Mouse (Mus musculus) forebrain, embryonic 14.5 days (tissue): ENCODE measurements at regions not wholly inside any gene's neighbourhood (a gene's known extent, or its start where the extent isn't known, plus 50 kb on each side); places are given as distances from the start of the nearest gene placed in this dataset.

Source experiments
- ATAC-seq: fragments of 200-750 bp; cut with Nextera tagmentation; 2 replicates; pipeline ENCODE4 v1.8.0; 2017; ENCODE audit warnings: mild to moderate bottlenecking, moderate library complexity
- DNase-seq: peaks from one replicate; pipeline ENCODE4 v3.0.0-alpha.2; 2015; ENCODE audit warnings: low spot score
- H3K27ac ChIP-seq: fragments of 300-500 bp; sonication (generic); 2 replicates; pipeline ENCODE4 v1.5.1; 2014; ENCODE audit warnings: low read depth, mild to moderate bottlenecking, control low read depth, low read length, moderate library complexity
- H3K27me3 ChIP-seq: fragments of 300-500 bp; sonication (generic); replicated peaks from 2 replicates; pipeline ENCODE4 v1.6.1; 2014; ENCODE audit warnings: low read length, control low read depth, mixed read lengths; ENCODE audit not compliant: control insufficient read depth, insufficient read depth
- H3K36me3 ChIP-seq: fragments of 300-500 bp; sonication (generic); 2 replicates; pipeline ENCODE4 v1.6.1; 2014; ENCODE audit warnings: low read length, control low read depth; ENCODE audit not compliant: control insufficient read depth, insufficient read depth
- H3K4me1 ChIP-seq: fragments of 300-500 bp; sonication (generic); 2 replicates; pipeline ENCODE4 v1.6.1; 2014; ENCODE audit warnings: antibody characterized with exemption, low read length, control low read depth; ENCODE audit not compliant: control insufficient read depth, insufficient read depth
- H3K4me2 ChIP-seq: fragments of 300-500 bp; sonication (generic); 2 replicates; pipeline ENCODE4 v1.6.1; 2014; ENCODE audit warnings: mild to moderate bottlenecking, control low read depth, low read length
- H3K4me3 ChIP-seq: fragments of 300-500 bp; sonication (generic); 2 replicates; pipeline ENCODE4 v1.5.1; 2014; ENCODE audit warnings: low read depth, low read length, control low read depth
- H3K9ac ChIP-seq: fragments of 300-500 bp; sonication (generic); 2 replicates; pipeline ENCODE4 v1.6.1; 2014; ENCODE audit warnings: mild to moderate bottlenecking, low read length, control low read depth, moderate library complexity
- H3K9me3 ChIP-seq: fragments of 300-500 bp; sonication (generic); replicated peaks from 2 replicates; pipeline ENCODE4 v1.6.1; 2016; ENCODE audit warnings: low read length, control low read depth, mixed read lengths; ENCODE audit not compliant: control insufficient read depth
- WGBS: fragments of 180-500 bp; shearing (Covaris S2); extraction: QIAGEN DNeasy Blood & Tissue Kit; methylation state at CpG from one replicate; pipeline ENCODE4 v1.1.7; 2014; 5-methylcytosine and 5-hydroxymethylcytosine counted together

DNA sequence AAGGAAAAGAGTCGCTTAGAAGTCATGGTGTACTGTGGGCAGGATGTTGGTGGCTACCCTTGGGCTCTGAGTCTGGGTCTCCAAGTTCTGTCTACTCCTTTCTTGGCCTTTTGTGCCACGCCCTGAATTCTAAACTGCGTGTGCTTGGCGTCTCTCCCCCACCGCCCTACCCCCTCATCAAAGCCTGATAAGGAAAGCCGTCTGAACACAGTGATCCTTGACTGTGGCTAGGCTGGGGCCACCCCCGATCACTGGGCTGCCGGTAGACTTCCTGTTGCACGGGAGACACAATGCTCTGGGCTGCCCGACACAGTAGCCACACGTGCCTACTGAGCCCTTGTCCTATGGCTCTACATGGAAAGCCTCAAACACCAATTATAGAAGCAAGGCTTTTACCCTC is 67.1 kb upstream of the Calm2 start:
- Histone ChIP-seq H3K4me3 (no peak overlapping the region), H3K4me1 (peaks cover 3% of the 10 kb centered on the region; the same call in 1 of the 2 replicates), H3K9ac (no peak overlapping the region), H3K36me3 (no peaks in the 10 kb centered on the region), H3K9me3 (no peaks in the 10 kb centered on the region), H3K4me2 (no peak overlapping the region), H3K27me3 (no peaks in the 10 kb centered on the region), H3K27ac (no peak overlapping the region)
- no peak for DNase-seq
- WGBS, result 72% methylated on average over 11 of the region's 11 CpGs
- ATAC-seq, result no peak

DNA sequence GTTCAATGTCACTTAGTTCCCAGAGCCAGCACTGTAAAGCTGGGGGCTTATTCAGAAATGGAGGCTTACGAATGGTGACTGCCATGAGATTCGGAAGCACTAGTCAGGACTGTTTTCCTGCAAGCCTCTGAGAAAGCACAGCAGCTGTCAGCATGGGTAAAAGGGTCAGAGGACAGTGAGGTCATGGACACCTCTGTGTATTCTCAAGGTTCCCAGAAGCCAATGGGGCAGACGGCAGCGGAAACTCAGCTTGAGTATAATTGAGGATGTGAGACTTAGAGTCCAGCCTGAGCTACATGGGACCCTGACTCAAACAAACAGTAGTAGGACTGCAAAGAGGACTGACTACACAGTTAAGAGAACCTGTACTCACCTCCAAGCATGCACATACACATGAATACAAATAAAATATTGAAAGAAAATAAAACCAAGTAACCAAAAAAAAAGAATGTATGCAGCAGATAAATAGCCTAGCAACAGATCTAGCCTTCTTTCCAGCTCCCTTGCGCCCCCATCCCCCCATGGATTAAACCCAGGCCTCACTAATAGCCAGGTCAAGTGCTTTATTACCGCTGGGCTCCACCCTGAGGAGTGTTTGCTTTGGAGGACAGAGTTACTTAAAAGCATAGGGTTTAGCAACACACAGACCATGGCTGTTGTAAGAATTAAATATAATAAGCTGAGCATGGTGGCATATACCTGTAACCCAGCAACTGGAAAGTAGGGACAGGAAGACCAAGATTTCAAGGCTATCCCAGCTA is 67.8 kb upstream of the Calm2 start:
- peaks cover 1% of the 10 kb centered on the region; the same call in 1 of the 2 replicates for H3K4me1 ChIP-seq
- H3K9me3 ChIP-seq, result no peaks in the 10 kb centered on the region
- H3K36me3 ChIP-seq, result no peaks in the 10 kb centered on the region
- H3K27me3 ChIP-seq, result no peaks in the 10 kb centered on the region
- H3K4me2 ChIP-seq, result no peak overlapping the region
- 76% methylated on average over 6 of the region's 6 CpGs for WGBS
- ATAC-seq, result no peak
- no peak overlapping the region for H3K27ac ChIP-seq
- no peak overlapping the region for H3K4me3 ChIP-seq
- no peak overlapping the region for H3K9ac ChIP-seq
- DNase-seq, result no peak

DNA sequence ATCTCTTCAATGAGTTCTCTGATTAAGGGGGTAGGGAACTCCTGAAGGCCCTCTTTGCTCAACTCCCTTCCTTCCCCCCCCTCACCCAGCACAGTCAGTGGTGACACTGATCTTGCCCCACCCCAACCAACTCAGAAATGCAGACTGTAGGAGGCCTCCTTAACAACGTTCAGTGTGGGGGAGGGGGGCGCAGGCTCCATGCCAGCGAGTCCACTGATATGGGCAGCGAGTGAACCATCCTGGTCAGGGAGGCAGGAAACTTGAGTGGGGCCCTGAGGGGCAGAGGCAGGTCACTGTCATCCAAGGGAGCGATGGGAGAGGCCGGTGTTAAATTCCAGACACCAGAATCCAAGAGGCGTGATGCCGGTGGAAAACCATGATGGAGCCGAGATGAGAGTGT is 70.5 kb upstream of the Calm2 start:
- Histone ChIP-seq H3K27me3 (no peaks in the 10 kb centered on the region), H3K36me3 (no peaks in the 10 kb centered on the region), H3K4me1 (peaks cover 9% of the 10 kb centered on the region; the same call in 1 of the 2 replicates), H3K9ac (no peak overlapping the region), H3K4me3 (no peak overlapping the region), H3K27ac (no peak overlapping the region), H3K9me3 (no peaks in the 10 kb centered on the region), H3K4me2 (no peak overlapping the region)
- 70% methylated on average over 9 of the region's 9 CpGs for WGBS
- DNase-seq, result no peak
- ATAC-seq, result no peak

DNA sequence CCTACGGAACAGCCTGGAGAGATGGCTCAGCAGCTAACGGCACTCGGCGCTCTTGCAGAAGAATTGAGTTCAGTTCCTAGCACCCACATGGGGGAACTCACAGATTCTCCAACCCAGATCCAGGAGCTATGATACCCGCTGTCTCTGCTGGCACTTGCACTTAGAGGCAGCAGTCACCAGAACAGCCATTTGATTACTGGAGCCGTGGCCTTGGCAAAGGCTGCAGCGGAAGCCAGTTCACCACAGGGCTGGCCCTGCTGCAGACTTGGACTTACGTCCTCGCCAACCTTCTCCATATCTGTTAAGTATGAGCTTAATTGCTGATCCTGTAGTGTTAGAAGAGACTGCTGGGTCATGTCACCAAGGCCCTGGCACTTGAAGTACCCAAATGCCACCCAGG is 72.7 kb upstream of the Calm2 start:
- no peak overlapping the region for H3K27ac ChIP-seq
- WGBS, result 94% methylated on average over 9 of the region's 9 CpGs
- peaks cover 15% of the 10 kb centered on the region for H3K4me1 ChIP-seq
- H3K27me3 ChIP-seq, result no peaks in the 10 kb centered on the region
- ATAC-seq, result no peak
- no peak for DNase-seq
- no peaks in the 10 kb centered on the region for H3K9me3 ChIP-seq
- H3K4me2 ChIP-seq, result no peak overlapping the region
- no peak overlapping the region for H3K9ac ChIP-seq
- no peaks in the 10 kb centered on the region for H3K36me3 ChIP-seq
- no peak overlapping the region for H3K4me3 ChIP-seq

DNA sequence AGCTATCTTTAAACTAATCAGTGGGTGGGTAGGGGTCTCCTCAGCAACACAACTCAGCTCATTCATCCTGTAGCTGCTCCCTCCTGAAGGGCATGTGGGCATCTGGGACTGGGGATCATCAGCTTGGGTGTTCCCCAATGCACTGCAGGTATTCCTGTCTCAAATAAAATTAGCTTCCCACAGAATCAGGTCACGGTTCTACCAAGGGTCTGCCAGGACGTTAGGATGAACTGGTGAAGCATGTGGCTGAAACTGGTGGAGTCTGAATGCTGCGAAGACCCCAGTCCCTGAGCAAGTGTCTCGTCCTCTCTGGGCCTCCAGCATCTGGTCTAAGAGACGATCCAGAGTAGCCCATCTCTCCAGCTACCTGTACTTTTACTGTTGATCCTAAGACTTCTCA is 74.1 kb upstream of the Calm2 start:
- DNase-seq (no peak), ATAC-seq (no peak)
- Histone ChIP-seq H3K9me3 (no peaks in the 10 kb centered on the region), H3K4me3 (no peak overlapping the region), H3K9ac (no peak overlapping the region), H3K4me2 (no peak overlapping the region), H3K27ac (no peak overlapping the region), H3K36me3 (no peaks in the 10 kb centered on the region), H3K4me1 (peaks cover 15% of the 10 kb centered on the region), H3K27me3 (no peaks in the 10 kb centered on the region)
- 93% methylated on average over 5 of the region's 5 CpGs for WGBS

DNA sequence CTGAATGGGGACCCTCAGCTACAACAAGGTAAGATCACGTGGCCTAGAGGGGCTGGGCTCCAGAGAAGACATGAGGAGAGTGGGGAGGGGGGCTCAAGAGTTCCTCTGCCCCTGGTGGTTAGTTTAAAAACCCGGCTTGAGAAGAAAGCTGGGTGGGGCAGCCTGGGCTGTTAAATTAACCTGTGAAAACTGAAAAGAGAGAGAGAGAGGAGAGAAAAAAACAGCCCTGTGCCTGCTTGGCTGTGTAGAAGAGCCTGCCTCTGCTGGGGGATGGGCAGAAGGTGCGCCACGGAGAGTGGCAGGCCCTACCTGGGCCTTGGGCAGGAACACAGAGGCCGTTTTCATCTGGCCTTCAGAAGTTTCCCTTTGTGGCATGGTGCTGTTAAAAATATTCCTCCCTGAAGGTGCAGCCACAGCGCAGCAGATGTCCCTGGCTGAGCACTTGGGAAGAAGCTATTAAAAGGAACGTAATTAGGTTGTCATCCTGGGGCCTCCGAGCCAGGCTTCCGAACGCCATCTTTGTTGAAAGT is 75.0 kb upstream of the Calm2 start:
- Histone ChIP-seq H3K27me3 (no peaks in the 10 kb centered on the region), H3K36me3 (no peaks in the 10 kb centered on the region), H3K4me1 (peaks cover 15% of the 10 kb centered on the region), H3K4me2 (no peak overlapping the region), H3K9me3 (no peaks in the 10 kb centered on the region), H3K27ac (peak overlapping the region; percentile 73), H3K9ac (no peak overlapping the region), H3K4me3 (no peak overlapping the region)
- 18% methylated on average over 10 of the region's 10 CpGs for WGBS
- DNase-seq (peak; percentile 42), ATAC-seq (peak; percentile 60)

DNA sequence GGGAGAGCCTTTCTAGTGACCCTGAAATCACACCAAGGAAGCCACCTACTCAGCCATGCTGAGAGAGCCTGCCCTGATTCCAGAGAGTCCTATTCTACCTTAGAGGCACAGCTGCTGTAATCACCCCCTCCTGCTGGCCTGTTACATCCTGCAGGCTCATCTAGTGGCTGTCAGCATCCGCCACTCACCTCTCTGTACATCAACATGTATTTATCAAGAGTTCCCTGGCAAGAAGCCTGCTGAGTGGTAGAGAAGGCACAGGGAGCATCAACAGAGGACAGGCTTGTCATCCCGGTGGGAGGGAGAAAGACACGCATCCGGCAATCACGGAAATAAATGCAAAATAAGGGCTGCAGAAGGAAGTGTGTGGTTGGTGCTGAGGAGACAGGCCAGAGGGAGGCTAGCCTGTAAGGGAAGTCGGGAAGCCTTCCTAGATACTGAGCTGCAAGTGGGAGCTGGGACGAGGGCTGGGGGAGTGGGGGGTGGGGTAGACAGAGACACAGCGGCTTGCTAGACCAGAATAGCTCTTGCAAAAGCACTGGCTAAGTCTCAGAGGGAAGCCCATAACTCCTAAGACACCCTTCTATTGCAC is 75.9 kb upstream of the Calm2 start:
- peak overlapping the region; percentile 13; the same call in 1 of the 2 replicates for H3K9ac ChIP-seq

DNA sequence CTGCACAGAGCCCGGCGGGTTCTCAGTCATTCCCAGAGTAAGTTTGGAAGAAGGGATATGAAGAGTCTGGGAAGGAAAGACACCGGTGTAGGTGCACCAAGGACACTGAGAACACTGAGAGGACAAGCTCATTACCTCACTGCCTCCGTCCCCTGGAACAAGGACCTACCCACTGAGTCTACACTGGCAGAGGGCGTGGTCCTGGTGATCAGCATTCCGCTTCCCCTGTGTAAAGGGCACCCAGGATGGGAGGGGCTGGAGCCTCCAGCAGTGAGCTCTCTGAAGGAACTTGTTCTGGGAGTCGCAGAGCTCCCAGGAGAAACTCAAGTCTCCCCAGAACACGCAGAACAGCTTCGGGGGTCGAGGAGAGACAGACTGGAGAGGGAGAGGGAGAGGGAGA is 76.9 kb upstream of the Calm2 start:
- peaks cover 15% of the 10 kb centered on the region for H3K4me1 ChIP-seq
- no peak overlapping the region for H3K9ac ChIP-seq
- no peak overlapping the region for H3K4me2 ChIP-seq
- no peaks in the 10 kb centered on the region for H3K36me3 ChIP-seq
- H3K27me3 ChIP-seq, result no peaks in the 10 kb centered on the region
- ATAC-seq, result no peak
- no peak for DNase-seq
- H3K9me3 ChIP-seq, result no peaks in the 10 kb centered on the region
- no peak overlapping the region for H3K27ac ChIP-seq
- 38% methylated on average over 10 of the region's 10 CpGs for WGBS
- H3K4me3 ChIP-seq, result no peak overlapping the region

More for the DNA sequence above, 75.9 kb upstream of the Calm2 start:
- DNase-seq, result peak; percentile 71
- Histone ChIP-seq H3K27me3 (no peaks in the 10 kb centered on the region), H3K36me3 (no peaks in the 10 kb centered on the region), H3K9me3 (no peaks in the 10 kb centered on the region), H3K27ac (peak overlapping the region; percentile 73), H3K4me2 (no peak overlapping the region), H3K4me3 (no peak overlapping the region), H3K4me1 (peaks cover 15% of the 10 kb centered on the region)
- WGBS, result 20% methylated on average over 8 of the region's 8 CpGs
- peak; percentile 68 for ATAC-seq

DNA sequence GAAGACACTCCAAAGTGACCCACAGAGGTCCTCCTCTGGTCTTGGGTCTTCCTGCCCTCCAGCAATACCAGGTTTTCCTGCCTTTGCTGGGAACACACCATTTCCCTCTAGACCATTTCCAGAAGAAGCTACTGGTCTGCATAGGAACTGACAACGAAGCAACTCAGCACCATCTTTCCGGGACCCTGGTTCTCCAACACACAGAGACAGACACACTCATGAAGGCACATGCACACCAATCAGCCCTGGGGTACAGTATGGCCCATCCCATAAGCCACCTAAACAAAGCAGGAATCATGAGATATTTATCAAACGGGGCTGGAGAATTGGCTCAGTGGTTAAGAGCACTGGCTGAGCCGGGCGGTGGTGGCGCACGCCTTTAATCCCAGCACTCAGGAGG is 80.4 kb upstream of the Calm2 start:
- Histone ChIP-seq H3K4me1 (peaks cover 16% of the 10 kb centered on the region), H3K27me3 (no peaks in the 10 kb centered on the region), H3K36me3 (no peaks in the 10 kb centered on the region), H3K4me3 (no peak overlapping the region), H3K9ac (no peak overlapping the region), H3K27ac (no peak overlapping the region), H3K4me2 (no peak overlapping the region), H3K9me3 (no peaks in the 10 kb centered on the region)
- WGBS, result 93% methylated on average over 7 of the region's 7 CpGs
- ATAC-seq (no peak), DNase-seq (no peak)
